Mouse (Mus musculus): ENCODE measurements around the gene Palld.

DNA sequence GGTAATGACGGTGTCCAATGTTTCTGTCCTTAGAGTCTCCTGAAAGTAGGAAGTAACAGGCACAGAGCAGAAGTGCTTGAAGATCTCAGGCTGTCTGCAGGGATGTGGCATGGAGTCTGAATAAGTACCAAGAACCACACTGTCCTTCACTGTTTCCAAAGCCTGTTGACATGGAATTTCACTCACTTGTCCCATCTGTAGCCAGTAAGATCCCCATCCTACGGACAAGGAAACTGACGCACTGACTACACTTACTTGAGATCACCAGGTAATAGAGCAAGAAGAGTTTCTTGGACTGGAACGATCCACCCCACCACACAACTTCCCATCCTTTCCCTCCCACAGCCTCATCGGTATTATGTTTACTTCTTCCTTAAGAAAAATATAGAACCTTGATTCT lies 128.3 kb downstream of the Palld start:
- TF ChIP-seq GATA1 (IDR thresholded peaks at IDR 0.05; ENCODE audit: low read length) (no peak), TAL1 (IDR thresholded peaks at IDR 0.05; ENCODE audit: low read length) (no peak)
